Mouse (Mus musculus) heart, postnatal 25 days (tissue): ENCODE measurements around the gene Rrp15. TPM values are rescaled to one million over a fixed set of nuclear protein-coding genes. Genes with fewer than 3 reads are reported as not detected.

Experiments
- DNase-seq: peaks from one replicate; pipeline ENCODE4 v3.0.0; 2022; ENCODE audit warnings: low spot score
- intact Hi-C: fragments of 180-260 bp; cut with DNase I; formaldehyde crosslinking; loops from one replicate; pipeline ENCODE4 v1.15.1; 2025
- total RNA-seq, 2 experiments: library from RNA; stranded (reverse); gene quantifications; 2 replicates each; pipeline ENCODE4 v1.2.3; 2021

Rrp15 gene
- total RNA-seq, 2 experiments from 2014 or later, result 8.4 to 9.2 TPM

DNA sequence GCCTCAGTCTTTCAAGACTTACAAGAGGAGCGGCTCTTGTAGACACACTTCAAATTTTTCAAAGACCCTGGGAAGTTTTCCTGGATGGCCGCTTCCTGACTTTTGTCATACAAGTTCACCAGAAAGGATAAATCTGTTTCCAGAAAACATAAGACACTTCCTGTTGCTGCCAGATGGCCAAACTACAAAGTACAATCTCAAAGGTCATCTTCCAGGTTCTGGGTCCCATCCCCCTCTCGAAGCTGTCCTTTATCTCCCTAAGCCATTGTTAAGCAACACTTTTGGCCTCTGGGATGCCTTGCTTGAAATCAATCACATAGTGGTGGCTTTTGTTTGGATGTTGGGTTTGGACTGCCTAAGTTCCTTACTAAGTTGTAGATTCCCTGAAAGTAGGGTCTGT is 65.1 kb downstream of the Rrp15 start:
- intact Hi-C loops, result no loop called here
- DNase-seq, result no peak

- DNase-seq, result no peak
- intact Hi-C loops, result no loop called here
Measured at GRCm38 (mm10) chr1:186682606-186683005, 66.6 kb downstream of the Rrp15 start.

GRCm38 (mm10) chr1:186677614-186678013 is 71.5 kb downstream of the Rrp15 start:
- DNase-seq, result no peak
- intact Hi-C loops, result loop anchor here (5.0 kb wide), 1 partner anchor 50 kb away; no protein-coding TSS in a partner anchor

DNA sequence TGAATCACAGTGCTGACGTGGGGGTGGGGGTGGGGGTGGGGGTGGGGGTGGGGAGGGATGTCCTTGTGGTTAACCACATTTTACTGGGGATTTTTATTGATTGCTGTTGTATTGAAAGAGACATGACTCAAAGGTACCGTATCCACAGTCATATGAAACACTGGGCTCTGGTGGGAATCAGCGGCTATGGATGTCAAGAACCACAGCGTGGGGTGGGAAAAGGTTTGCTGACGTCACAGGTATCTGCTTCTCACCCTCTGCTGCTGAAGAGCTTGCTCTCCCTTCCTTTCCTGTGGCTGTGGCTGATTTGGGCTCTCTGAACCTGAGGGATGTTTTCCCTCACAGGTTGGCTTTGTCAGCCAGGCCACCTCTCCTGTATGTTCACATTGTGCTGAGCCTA is 73.0 kb downstream of the Rrp15 start:
- intact Hi-C loops, result loop anchor here (5.0 kb wide), 1 partner anchor 49 kb away; no protein-coding TSS in a partner anchor
- no peak for DNase-seq

GRCm38 (mm10) chr1:186675263-186675662 is 73.9 kb downstream of the Rrp15 start:
- intact Hi-C loops, result loop anchor here (5.0 kb wide), 1 partner anchor 48 kb away; no protein-coding TSS in a partner anchor
- no peak for DNase-seq

GRCm38 (mm10) chr1:186674621-186675020 is 74.5 kb downstream of the Rrp15 start:
- intact Hi-C loops, result loop anchor here (5.0 kb wide), 1 partner anchor 47 kb away; no protein-coding TSS in a partner anchor
- no peak for DNase-seq

- intact Hi-C loops, result no loop called here
- no peak for DNase-seq
Measured at GRCm38 (mm10) chr1:186673166-186673565, 76.0 kb downstream of the Rrp15 start.

Other genes starting within 250 kb of the Rrp15 start
- 1 to 10 TPM; 5.3 to 6.5 TPM for gene Tgfb2, start 43.4 kb downstream of the Rrp15 start, total RNA-seq
- gene D1Pas1, start 218.1 kb upstream of the Rrp15 start, total RNA-seq, result under 1 TPM in 1 of 2 experiments, not detected in 1; 0.08 TPM